Mouse (Mus musculus): ENCODE measurements around the gene Cks2.

The Cks2 gene

DNA sequence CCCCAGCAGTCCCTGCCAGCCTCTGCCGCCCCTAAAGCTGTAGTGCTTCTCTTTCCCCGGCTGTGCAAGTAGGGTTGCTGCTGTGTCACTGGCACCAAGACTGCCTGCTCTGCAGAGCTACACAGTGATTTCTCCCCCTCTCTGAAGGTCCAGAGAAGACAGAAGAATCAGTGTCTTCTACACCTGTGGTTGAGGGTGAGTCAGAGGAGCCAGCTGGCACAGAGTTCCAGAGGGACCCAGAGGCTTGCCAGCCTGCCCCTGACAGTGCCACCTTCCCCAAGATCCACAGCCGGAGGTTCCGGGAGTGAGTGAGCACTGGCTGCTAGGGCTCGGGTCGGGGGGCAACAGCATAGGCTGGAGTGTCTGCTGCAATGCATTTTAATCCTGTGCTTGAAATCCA lies 33.7 kb downstream of the Cks2 start:
- DNase-seq (ENCODE audit: low read depth in 1 of 2, low spot score in 2 of 2): no peak

DNA sequence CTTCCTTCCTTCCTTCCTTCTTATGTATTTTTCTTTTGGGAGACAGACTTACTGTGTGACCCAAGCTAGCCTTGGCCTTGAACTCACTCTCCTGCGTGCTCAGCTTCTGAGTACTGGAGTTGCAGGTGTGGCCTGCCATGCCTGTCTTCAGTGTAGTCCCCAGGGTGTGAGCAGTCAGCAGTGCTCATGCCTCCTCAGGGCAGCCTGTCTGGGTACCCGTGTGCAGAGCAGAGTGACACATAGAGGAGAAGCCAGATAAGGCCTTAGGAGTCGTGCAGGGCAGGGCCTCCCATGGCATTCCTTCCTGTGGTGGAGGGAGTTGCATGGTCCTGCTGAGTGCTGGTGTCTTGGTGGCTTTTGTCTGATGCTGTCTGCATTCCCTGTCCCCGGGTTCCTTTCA lies 34.3 kb downstream of the Cks2 start:
- no peak for DNase-seq (ENCODE audit: low read depth in 1 of 2, low spot score in 2 of 2)

DNA sequence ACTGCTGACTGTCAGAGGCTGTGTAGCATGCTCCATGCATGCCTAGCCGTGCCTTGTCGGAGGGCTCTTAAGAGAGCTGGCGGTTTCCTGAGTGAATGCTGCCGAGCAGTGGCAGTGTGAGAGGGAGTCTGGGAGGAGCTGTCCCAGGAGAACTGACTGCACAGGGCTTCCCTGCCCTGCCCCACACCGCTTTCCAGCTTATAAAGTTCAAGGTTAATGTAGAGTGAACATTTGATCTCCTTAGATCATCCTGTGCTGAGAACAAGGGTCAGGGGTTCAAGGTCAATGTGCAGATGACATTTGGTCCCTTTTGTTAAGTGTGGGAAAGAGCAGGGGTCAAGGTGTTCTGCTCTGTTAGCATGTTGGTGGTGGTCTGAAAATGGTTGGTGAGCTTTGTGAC lies 36.0 kb downstream of the Cks2 start:
- no peak for DNase-seq (ENCODE audit: low read depth in 1 of 2, low spot score in 2 of 2)

DNA sequence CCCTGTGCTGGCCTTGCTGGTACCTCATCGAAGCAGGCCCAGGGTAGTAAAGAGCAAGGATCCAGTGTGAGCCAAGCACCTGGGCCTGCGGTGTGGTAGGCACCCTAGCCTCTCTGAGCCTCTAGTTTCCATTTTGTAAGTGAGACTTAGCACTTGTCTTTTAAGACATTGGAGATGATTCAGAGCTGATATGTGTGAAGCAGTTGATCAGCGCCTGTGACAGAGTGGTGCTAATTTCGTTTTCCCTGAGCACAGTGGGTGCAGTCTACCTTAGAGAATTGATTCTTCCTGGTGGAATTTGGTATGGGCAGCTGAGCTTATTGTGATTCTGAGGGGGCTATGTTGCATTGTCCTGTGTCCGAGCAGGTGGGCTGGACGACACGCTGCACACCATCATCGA lies 36.6 kb downstream of the Cks2 start:
- no peak for DNase-seq (ENCODE audit: low read depth in 1 of 2, low spot score in 2 of 2)

DNA sequence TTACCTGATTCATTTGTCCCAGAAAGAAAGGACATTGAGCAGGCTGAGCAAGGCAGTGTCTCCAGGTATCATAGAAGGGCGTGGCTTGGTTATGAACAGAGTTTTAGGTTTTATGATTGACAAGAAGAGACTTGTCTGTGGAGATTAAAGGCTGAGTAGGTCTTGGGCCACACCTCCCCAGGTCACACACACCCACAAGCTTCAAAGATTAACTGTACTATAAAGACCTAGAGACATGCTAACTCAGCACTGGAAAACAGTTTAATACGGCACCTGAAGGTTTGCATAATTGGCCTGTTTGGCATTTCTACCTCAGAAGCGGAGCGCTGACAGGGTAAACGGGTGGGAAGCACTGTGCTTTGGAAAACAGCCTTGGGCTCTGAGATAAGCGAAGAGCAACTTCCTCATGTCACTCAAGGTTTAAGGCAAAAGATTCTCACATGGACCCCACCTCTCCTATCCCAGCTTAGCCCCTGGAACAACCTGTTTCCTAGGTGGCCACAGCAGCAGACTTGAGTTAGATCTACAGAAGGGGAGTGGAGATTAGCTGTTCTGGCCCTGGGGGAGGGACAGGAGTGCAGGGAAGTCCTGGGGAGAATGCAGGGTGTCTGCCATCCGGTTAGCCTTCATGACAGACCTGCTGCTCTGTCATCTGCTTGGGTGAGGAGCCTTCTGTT lies 40.4 kb downstream of the Cks2 start:
- DNase-seq (ENCODE audit: low read depth in 1 of 2, low spot score in 2 of 2): no peak

DNA sequence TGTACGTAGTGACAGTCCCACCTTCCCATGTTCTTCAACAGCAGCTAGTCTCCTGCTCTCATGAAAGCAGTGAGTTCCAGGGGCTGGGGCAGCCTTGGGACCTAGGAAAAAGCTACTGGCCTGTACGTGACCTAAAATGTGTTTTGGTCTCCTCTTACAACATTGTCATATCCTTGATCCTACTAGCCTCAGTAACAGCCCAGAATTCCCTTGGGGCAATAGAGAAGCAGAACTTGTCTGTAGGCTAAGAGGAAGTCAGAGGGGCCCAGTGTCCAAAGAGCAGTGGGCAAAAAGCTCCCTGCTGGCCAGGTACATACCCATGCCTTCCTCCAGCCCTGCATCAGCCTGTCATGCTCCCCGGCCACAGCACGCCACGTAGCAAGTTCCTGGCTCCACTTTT lies 41.9 kb downstream of the Cks2 start:
- DNase-seq (ENCODE audit: low read depth in 1 of 2, low spot score in 2 of 2): no peak

DNA sequence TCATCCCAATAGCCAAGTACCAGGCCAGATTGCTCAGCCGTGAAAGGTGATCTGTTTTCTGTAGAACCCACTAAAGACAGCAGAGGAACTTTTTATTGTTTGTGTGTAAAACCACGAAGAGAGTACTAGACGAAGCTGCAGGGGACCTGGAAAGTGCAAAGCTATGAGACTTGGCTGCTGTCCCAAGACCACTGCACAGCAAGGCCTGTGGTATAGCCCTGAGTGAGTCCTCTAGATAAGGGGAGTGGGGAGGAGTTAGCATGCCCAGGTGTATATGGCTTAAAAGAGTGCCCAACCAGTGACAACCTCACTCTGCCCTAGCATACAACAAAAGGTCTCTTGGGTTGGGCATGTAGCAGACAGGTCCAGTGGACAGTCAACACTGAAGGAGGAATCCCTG lies 43.7 kb downstream of the Cks2 start:
- DNase-seq (ENCODE audit: low read depth in 1 of 2, low spot score in 2 of 2): no peak

DNA sequence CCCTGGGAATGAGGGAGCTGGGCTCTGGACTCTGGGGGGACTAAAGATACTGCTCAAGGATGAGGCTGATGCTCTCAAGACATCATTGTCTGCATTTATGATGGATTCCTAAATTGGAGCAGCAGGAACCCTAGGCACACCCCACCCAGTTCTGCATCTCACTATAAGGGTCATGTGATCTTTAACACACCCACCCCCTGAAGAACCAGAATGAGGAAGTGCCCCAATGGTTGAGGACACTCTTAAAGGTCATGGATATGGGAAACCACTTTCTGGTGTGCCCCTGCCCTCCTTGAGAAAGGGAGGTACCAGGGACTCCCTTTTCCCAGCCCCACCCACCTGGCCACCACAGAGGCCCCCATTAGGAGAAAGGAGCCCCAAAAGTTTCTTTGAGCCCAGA lies 51.4 kb downstream of the Cks2 start:
- DNase-seq (ENCODE audit: low read depth in 1 of 2, low spot score in 2 of 2): no peak

DNA sequence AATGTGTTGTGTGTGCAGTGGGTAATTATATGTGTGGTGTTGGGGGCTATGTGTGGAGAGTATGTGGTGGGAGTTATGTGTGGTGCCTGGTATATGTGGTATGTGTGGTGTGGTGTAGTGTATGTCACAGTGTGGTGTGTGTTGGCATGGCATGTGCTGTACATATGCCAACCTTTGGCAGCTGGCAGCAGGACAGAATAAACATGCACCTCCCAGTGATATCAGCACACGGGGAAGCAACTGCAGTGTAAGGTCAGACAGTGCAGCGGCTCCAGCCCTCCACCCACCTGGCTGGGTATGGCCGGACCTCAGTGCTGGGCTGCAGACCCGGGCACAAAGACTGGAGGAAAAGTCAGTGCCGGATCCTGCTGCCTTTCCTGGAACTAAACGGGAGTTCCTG lies 52.4 kb downstream of the Cks2 start:
- DNase-seq (ENCODE audit: low read depth in 1 of 2, low spot score in 2 of 2): no peak

DNA sequence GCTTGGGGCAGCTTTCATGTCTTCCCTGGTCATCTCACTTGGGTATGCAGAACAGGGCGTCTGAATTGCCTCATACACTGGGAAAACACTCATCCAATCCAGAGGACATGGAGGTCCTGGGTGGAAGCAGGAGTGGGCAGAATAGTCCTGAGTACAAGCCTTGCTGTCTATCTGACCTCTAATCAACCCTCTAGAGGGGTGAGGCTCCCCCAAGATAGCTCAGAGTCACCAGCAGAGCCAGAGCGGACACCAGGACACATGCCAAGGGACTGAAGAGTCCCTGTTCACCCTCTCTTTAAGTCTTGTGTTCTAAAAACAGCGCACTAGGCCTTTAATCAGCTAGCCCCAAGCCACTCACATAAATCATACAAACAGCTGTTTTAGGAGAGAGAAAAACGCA lies 52.9 kb downstream of the Cks2 start:
- DNase-seq (ENCODE audit: low read depth in 1 of 2, low spot score in 2 of 2): no peak

DNA sequence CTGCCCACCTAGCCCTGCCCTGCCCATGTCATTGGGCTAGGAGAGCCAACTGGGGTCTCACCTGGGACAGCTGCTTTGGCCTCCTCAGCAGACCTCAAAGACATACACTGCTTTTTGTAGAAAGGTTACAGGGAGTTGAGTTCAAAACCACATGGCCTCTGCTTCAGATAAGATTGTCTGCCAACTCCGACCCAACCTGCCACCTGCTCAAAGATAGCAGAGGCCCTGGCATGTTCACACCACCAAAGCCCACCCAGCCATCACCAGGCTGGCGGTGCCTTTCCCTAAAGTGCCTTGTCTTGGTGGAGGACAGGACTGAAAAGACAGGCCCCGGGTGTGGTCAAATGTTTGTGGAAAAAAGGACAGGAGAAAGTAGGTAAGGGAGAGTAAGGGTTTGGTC lies 53.3 kb downstream of the Cks2 start:
- no peak for DNase-seq (ENCODE audit: low read depth in 1 of 2, low spot score in 2 of 2)
